Mouse (Mus musculus) liver, embryonic 16.5 days (tissue): ENCODE measurements around the gene Rbm4. TPM values are rescaled to one million over a fixed set of nuclear protein-coding genes. Genes with fewer than 3 reads are reported as not detected.
"Not testable (repeated sequence)": the region's sequence is repeated elsewhere in the genome, so short reads cannot be mapped to it uniquely, and the experiment has no call there.

ENCODE experiments used
- ATAC-seq: fragments of 200-750 bp; cut with Nextera tagmentation; 2 replicates; pipeline ENCODE4 v1.8.0; 2017; ENCODE audit warnings: low read depth, mild to moderate bottlenecking, moderate number of reproducible peaks, moderate library complexity
- H3K27ac ChIP-seq: fragments of 300-500 bp; sonication (generic); 2 replicates; pipeline ENCODE4 v1.5.1; 2014; ENCODE audit warnings: mild to moderate bottlenecking, low read length
- H3K27me3 ChIP-seq: fragments of 300-500 bp; sonication (generic); 2 replicates; pipeline ENCODE4 v1.6.1; 2014; ENCODE audit warnings: low read depth, low read length, mixed read lengths; ENCODE audit not compliant: control insufficient read depth, insufficient read depth
- H3K36me3 ChIP-seq: fragments of 300-500 bp; sonication (generic); 2 replicates; pipeline ENCODE4 v1.6.1; 2014; ENCODE audit warnings: mild to moderate bottlenecking; ENCODE audit not compliant: control insufficient read depth, insufficient read depth
- H3K4me1 ChIP-seq: fragments of 300-500 bp; sonication (generic); 2 replicates; pipeline ENCODE4 v1.6.1; 2014; ENCODE audit warnings: low read depth, low read length, mixed read lengths; ENCODE audit not compliant: control insufficient read depth
- H3K4me2 ChIP-seq: fragments of 300-500 bp; sonication (generic); 2 replicates; pipeline ENCODE4 v1.6.1; 2014; ENCODE audit warnings: low read depth, low read length, mixed read lengths
- H3K4me3 ChIP-seq: fragments of 300-500 bp; sonication (generic); 2 replicates; pipeline ENCODE4 v1.5.1; 2014; ENCODE audit warnings: low read depth, mild to moderate bottlenecking, low read length
- H3K9ac ChIP-seq: fragments of 300-500 bp; sonication (generic); 2 replicates; pipeline ENCODE4 v1.6.1; 2014; ENCODE audit warnings: low read depth, low read length
- H3K9me3 ChIP-seq: fragments of 300-500 bp; sonication (generic); replicated peaks from 2 replicates; pipeline ENCODE4 v1.6.1; 2016; ENCODE audit warnings: low read length; ENCODE audit not compliant: control insufficient read depth
- WGBS: fragments of 180-500 bp; shearing (Covaris S2); extraction: QIAGEN DNeasy Blood & Tissue Kit; methylation state at CpG from one replicate; pipeline ENCODE4 v1.1.7; 2014; ENCODE audit not compliant: insufficient replicate concordance; 5-methylcytosine and 5-hydroxymethylcytosine counted together
- polyA plus RNA-seq: library from polyadenylated mRNA; unstranded; fragments of >200 nt; fragmentation: Nextera tagmentation; extraction: Ambion mirVana; gene quantifications from 2 replicates; pipeline ENCODE4 v1.2.1, GENCODE M21; 2015

Gene Rbm4
- polyA plus RNA-seq, 1 experiment from 2014 or later = 29.2 TPM

GRCm38 (mm10) chr19:4828444-4829114, 34.9 kb upstream of the Rbm4 start:
- Histone ChIP-seq H3K9me3 (no peaks in the 10 kb centered on the region), H3K4me3 (no peak overlapping the region), H3K27ac (no peak overlapping the region), H3K4me1 (no peaks in the 10 kb centered on the region; the same call in 1 of the 2 replicates), H3K4me2 (no peak overlapping the region), H3K36me3 (peaks cover 3% of the 10 kb centered on the region), H3K9ac (no peak overlapping the region), H3K27me3 (no peaks in the 10 kb centered on the region)
- no peak for ATAC-seq
- 63% methylated on average over 16 of the region's 16 CpGs for WGBS

- no peak overlapping the region for H3K4me3 ChIP-seq
- no peaks in the 10 kb centered on the region for H3K4me1 ChIP-seq
- 74% methylated on average over 5 of the region's 5 CpGs for WGBS
- no peak overlapping the region for H3K9ac ChIP-seq
- ATAC-seq = peak; percentile 78
- peak overlapping the region; percentile 45; the same call in 1 of the 2 replicates for H3K27ac ChIP-seq
- no peak overlapping the region for H3K4me2 ChIP-seq
- H3K36me3 ChIP-seq = no peaks in the 10 kb centered on the region
- no peaks in the 10 kb centered on the region for H3K9me3 ChIP-seq
- H3K27me3 ChIP-seq = no peaks in the 10 kb centered on the region
Measured at GRCm38 (mm10) chr19:4820678-4821303, 27.1 kb upstream of the Rbm4 start.

GRCm38 (mm10) chr19:4817182-4817835, 23.6 kb upstream of the Rbm4 start:
- H3K4me3 ChIP-seq = no peak overlapping the region
- ATAC-seq = peak; percentile 58
- H3K4me1 ChIP-seq = peaks cover 1% of the 10 kb centered on the region
- no peaks in the 10 kb centered on the region for H3K9me3 ChIP-seq
- 50% methylated on average over 1 of the region's 1 CpGs for WGBS
- H3K27ac ChIP-seq = no peak overlapping the region
- H3K36me3 ChIP-seq = no peaks in the 10 kb centered on the region
- H3K27me3 ChIP-seq = no peaks in the 10 kb centered on the region
- no peak overlapping the region for H3K9ac ChIP-seq
- no peak overlapping the region for H3K4me2 ChIP-seq

GRCm38 (mm10) chr19:4813015-4813414, 19.3 kb upstream of the Rbm4 start:
- no peak overlapping the region for H3K27ac ChIP-seq
- no peak for ATAC-seq
- no peaks in the 10 kb centered on the region for H3K9me3 ChIP-seq
- H3K9ac ChIP-seq = no peak overlapping the region
- H3K4me2 ChIP-seq = no peak overlapping the region
- H3K4me3 ChIP-seq = no peak overlapping the region
- peaks cover 21% of the 10 kb centered on the region for H3K4me1 ChIP-seq
- 82% methylated on average over 6 of the region's 6 CpGs for WGBS
- H3K36me3 ChIP-seq = no peaks in the 10 kb centered on the region
- H3K27me3 ChIP-seq = no peaks in the 10 kb centered on the region

GRCm38 (mm10) chr19:4812334-4812949, 18.7 kb upstream of the Rbm4 start:
- Histone ChIP-seq H3K9ac (peak overlapping the region; percentile 81), H3K27ac (peak overlapping the region; percentile 91), H3K4me1 (peaks cover 23% of the 10 kb centered on the region), H3K4me2 (peak overlapping the region; percentile 76), H3K4me3 (peak overlapping the region; percentile 87)
- WGBS = 66% methylated on average over 8 of the region's 8 CpGs
- not testable (repeated sequence) for ATAC-seq, H3K9me3 ChIP-seq, H3K27me3 ChIP-seq, H3K36me3 ChIP-seq

GRCm38 (mm10) chr19:4811909-4812242, 18.2 kb upstream of the Rbm4 start:
- Histone ChIP-seq H3K9me3 (no peaks in the 10 kb centered on the region), H3K4me3 (peak overlapping the region; percentile 87), H3K4me2 (peak overlapping the region; percentile 76), H3K27ac (peak overlapping the region; percentile 91), H3K27me3 (no peaks in the 10 kb centered on the region), H3K4me1 (peaks cover 23% of the 10 kb centered on the region), H3K36me3 (no peaks in the 10 kb centered on the region), H3K9ac (peak overlapping the region; percentile 81)
- 3% methylated on average over 12 of the region's 12 CpGs for WGBS
- no peak; the same call in 1 of the 2 replicates for ATAC-seq

GRCm38 (mm10) chr19:4811063-4811908, 17.6 kb upstream of the Rbm4 start, which contains the start of the genes Gm21992 and Rbm14:
Gene Gm21992 (minus strand): TSS chr19:4811612.
Gene Rbm14 (minus strand): TSS chr19:4811634.
- peak within 1 kb of the TSS; percentile 91 for H3K27ac ChIP-seq
- ATAC-seq = peak; percentile 94
- no peaks in the 10 kb centered on the region for H3K36me3 ChIP-seq
- peak within 1 kb of the TSS; percentile 81 for H3K9ac ChIP-seq
- peak within 1 kb of the TSS; percentile 87 for H3K4me3 ChIP-seq
- WGBS = under 1% methylated on average over 83 of the region's 83 CpGs
- no peaks in the 10 kb centered on the region for H3K27me3 ChIP-seq
- H3K9me3 ChIP-seq = no peaks in the 10 kb centered on the region
- peaks cover 23% of the 10 kb centered on the region for H3K4me1 ChIP-seq
- peak within 1 kb of the TSS; percentile 80 for H3K4me2 ChIP-seq

GRCm38 (mm10) chr19:4810746-4811062, 17.0 kb upstream of the Rbm4 start:
- Histone ChIP-seq H3K9me3 (no peaks in the 10 kb centered on the region), H3K4me3 (peak overlapping the region; percentile 87), H3K4me2 (peak overlapping the region; percentile 80), H3K27ac (peak overlapping the region; percentile 91), H3K9ac (peak overlapping the region; percentile 75), H3K36me3 (no peaks in the 10 kb centered on the region), H3K27me3 (no peaks in the 10 kb centered on the region), H3K4me1 (peaks cover 23% of the 10 kb centered on the region)
- no peak for ATAC-seq
- WGBS = 0% methylated on average over 17 of the region's 17 CpGs
